Mouse (Mus musculus) kidney, postnatal 4 days (tissue): ENCODE results near the gene Itgam.
"Not testable (repeated sequence)": the region's sequence is repeated elsewhere in the genome, so short reads cannot be mapped to it uniquely, and the experiment has no call there.

Source experiments
- DNase-seq, 2 experiments: peaks; one replicate each; pipeline ENCODE4 v3.0.0; 2021; ENCODE audit warnings: mixed read lengths in 2 of 2

The Itgam gene

DNA sequence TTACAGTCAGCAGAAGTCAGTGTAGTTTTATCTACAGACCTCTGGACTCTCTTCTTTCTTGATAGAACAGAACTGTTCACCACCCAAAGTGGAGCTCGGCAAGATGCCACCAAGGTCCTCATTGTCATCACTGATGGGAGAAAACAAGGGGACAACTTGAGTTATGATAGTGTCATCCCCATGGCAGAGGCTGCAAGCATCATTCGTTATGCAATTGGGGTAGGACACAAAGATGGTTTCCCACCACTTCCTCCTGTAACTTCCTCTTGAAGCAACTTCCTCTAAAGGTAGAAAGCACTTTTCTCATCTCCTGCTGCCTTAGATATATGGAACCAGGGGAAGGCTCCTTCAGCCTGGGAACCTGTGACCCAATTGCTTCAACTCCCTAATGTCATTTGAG, 71.2 kb downstream of the Itgam start:
- DNase-seq: no peak

DNA sequence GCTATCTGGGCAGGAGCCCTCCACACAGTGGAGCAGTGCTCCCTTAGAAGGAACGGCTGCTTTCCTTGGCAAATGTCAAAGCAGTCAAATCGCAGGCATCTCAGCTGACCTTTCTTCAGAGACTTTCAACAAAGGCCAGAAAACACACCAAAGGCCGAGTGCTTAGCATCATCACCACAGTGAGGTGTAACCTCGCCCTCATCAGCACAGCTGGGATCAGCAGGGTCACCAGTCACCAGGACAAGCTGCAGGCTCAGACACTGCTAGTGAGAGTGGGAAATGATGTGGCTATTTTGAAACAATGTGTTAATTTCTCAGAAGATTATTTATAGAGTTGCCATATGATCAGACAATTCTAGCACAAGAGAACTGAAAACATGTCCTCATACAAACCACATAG, 74.5 kb downstream of the Itgam start:
- DNase-seq: no peak

DNA sequence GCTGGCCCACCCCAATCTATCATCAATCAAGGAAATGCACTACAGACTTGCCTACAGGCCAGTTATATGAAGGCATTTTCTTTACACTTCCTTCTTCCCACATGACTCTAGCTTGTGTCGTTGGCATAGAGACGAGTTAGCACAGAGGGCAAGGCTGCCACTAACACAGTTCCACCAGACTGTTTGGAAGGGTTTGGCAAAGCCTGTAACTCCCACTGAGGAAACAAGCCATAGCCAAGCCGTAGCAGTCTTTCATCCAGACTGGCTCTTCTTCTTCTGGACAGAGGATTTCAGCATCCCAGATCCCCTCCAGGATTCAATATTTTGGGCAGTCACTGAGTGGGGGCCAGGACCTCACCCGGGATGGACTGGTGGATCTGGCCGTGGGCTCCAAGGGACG, 77.2 kb downstream of the Itgam start:
- no peak for DNase-seq

DNA sequence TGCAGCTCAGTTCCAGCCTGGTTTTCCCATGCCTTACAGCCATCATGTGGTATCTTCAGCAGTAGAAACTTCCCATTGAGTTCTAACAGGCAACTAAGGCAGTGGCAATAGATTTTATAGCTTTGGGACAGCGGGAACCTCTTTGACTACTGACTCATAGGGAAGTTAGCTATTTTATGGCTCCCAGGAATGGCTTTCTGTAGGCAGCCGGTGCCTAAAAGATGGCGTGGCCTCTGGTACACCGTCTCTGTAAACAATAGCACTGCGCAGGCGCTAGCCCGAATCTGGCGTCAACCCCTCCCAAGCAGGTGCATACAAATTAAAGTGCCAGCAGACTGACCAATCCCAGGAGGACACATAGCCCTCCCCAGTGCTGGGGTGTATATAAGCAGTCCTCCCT, 88.5 kb downstream of the Itgam start:
- no peak for DNase-seq

DNA sequence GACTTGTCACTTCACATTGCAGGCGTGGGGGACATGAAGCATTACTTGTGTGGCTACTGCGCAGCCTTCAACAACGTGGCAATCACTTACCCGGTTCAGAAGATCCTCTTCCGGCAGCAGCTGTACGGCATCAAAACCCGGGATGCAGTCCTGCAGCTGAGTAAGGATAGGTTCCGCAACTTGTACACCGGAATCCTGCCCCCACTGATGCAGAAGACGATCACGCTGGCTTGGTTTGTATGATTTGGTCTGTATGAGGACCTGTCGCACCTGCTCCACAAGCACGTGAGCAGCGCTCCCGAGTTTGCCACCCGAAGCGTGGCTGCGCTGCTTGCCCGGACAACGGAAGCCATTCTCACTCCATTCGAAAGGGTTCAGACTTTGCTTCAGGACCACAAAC, 91.6 kb downstream of the Itgam start, which contains the start of gene Itgad:
Itgad (plus strand) TSS at position 301 of the 400 bp plus-strand sequence.
- no peak for DNase-seq

DNA sequence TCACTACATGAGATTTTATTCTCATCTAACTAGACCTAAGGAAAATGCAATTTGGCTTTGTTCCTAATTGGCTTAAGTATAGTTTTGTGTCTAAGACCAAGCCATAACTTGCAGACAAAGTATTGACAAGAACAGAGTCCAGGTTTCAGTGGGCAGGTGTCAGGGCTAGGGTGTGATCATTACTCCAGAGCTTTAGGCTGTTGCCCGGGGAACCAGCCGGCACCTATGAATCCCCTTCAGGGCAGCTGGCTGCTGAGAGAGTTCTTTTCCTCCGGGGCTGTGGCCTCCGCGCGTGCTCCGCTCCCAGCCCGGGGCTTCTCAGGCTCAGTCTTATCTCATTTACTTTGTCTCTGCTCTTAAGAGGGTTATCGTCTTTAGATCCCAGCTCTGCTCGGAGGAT, 92.5 kb downstream of the Itgam start:
- DNase-seq: no peak

DNA sequence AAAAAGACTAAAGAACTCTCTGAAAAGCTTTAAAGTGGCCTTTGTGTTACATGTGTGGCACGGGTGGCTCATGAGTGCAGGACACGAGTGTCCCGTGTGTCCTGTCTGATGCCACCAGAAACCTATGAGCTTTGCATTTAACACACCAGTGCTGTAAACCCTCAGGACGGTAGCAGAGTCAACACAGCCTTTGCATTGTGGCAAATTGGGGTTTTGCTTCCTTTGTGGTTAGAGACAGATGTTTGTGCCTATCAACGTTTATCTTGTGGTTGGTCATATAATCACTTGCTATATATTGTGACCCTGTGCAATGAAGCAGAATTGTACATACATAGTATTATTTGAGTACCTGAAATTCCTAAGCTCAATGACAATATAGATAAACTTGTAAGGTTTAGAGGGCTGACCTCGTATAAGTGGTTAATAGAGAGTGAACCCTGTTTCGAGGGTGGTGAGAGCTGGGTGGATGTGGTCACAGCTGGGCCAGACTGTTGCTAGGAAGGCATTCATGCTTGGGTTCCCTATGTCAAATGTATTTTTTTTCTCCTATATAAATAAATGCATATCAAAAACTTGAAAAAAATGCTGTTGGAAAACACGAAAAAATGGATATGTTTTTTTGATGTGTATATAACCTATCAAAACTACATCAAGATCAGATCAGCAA, 96.4 kb downstream of the Itgam start:
- DNase-seq: not testable (repeated sequence)

DNA sequence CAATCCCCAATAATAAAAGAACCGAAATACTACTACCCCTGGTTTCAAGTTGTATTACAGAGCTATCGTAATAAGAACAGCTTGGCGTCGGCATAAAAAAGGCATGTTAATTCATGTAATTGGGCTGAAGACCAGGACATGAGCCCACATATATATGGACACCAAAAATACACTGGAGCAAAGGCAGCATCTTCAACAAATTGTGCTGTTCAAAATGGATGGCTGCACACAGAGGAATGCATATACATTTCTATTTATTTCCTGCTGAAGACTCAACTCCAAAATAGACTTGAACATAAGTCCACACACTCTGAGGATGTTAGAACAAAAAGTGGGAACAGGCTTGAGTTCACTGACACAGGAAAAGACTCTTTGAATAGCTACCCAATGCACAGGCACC, 101.6 kb downstream of the Itgam start:
- no peak for DNase-seq

DNA sequence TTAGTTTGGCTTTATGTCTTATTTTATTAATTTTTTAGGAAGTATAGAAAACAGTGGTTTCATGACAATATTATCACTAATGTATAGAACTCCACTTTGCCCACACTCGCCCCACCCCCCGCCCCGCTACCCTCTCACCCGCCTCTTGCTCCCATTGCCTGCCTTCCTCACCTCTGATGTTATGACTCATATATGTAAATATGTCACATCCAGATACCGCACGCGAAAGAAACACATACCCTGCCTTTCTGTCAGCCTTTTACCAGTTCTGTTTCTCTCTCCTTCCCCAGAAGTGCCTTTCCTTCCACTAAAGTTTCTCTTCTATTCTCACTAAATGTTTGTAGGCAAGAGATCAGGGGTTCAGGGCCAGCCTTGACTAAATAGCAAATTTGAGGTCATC, 104.0 kb downstream of the Itgam start:
- DNase-seq: no peak
